Mouse (Mus musculus): Measurements from ENCODE around the gene Naa20. TPM values are rescaled to one million over a fixed set of nuclear protein-coding genes. Genes with fewer than 3 reads are reported as not detected.
"Not testable (repeated sequence)": the region's sequence is repeated elsewhere in the genome, so short reads cannot be mapped to it uniquely, and the experiment has no call there.

The Naa20 gene
- polyA plus RNA-seq, 1 experiment from 2014 or later: 85.8 TPM

GRCm38 (mm10) chr2:145884036-145884912 is 17.6 kb upstream of the Naa20 start:
- ATAC-seq: no peak
- in situ Hi-C loops (cut with MboI; ENCODE audit: low pct_unique_long_range_greater_than_20kb): no loop called here
- no peak for DNase-seq (ENCODE audit: low read depth, low spot score)
- POLR2A ChIA-PET: no interaction called here
- TF ChIP-seq CTCF (IDR thresholded peaks at IDR 0.05): no peak
- H3K27me3 ChIP-seq: no peaks in the 10 kb centered on the region
- CTCF ChIA-PET: interaction anchor here (1.5 kb wide), 1 partner anchor 14 kb away, joined by 3 read pairs; no protein-coding TSS in a partner anchor

DNA sequence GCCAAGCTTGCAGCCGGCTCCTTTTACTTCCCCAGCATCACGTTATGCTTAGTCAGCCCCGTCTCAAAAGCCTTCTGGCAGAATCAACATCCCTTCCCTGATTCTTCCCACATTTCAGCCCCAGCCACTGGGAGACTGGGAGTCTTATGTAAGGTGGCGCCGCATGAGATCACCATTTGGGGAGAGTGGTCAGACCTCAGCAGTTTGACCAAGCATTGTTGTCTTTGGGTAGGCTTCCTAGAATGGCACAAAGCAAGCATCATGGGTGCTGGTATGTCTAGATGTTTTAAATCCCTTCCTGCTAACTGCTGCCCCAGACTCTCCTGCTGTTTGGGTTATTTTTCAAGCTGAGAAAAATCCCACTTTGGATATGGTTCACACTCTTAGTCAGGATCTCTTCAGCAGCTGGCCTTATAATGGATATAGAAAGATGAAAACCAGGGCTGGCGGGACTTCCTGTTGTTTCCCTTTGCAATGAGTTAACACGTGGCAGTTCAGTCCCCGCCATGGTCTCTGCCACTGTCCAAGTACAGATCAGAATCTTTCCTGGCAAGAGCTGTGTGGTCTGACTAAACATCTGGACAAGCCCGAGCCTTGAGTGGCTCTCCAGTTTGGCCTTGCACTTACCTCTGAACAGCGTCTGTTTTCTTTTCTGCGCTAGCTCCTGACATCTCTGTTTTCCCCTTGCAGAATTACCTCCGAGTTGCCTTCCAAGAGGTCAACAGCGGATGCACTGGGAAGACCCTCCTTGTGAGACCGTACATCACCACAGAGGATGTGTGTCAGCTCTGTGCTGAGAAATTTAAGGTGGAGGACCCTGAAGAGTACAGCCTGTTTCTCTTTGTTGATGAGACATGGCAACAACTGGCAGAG is 16.8 kb upstream of the Naa20 start:
- H3K27me3 ChIP-seq: no peaks in the 10 kb centered on the region
- DNase-seq (ENCODE audit: low read depth, low spot score) (no peak), ATAC-seq (no peak)
- in situ Hi-C loops (cut with MboI; ENCODE audit: low pct_unique_long_range_greater_than_20kb): loop anchor here (5.0 kb wide), 1 partner anchor 188 kb away; no protein-coding TSS in a partner anchor
- POLR2A ChIA-PET: no interaction called here
- CTCF ChIA-PET: interaction anchor here (0.9 to 1.8 kb wide), 3 partner anchors 11 to 189 kb away, joined by 3 read pairs; no protein-coding TSS in a partner anchor
- no peak for TF ChIP-seq CTCF (IDR thresholded peaks at IDR 0.05)

- DNase-seq (ENCODE audit: low read depth, low spot score) (no peak), ATAC-seq (peak; percentile 31)
- in situ Hi-C loops (cut with MboI; ENCODE audit: low pct_unique_long_range_greater_than_20kb): loop anchor here (5.0 kb wide), 1 partner anchor 191 kb away; no protein-coding TSS in a partner anchor
- CTCF ChIA-PET: no interaction called here
- no peaks in the 10 kb centered on the region for H3K27me3 ChIP-seq
- peak; percentile 30 for TF ChIP-seq CTCF (IDR thresholded peaks at IDR 0.05)
- POLR2A ChIA-PET: interaction anchor here (0.7 kb wide), 1 partner anchor 28 kb away, joined by 3 read pairs; no protein-coding TSS in a partner anchor
These were observed 13.7 kb upstream of the Naa20 start for GRCm38 (mm10) chr2:145887937-145888765.

DNA sequence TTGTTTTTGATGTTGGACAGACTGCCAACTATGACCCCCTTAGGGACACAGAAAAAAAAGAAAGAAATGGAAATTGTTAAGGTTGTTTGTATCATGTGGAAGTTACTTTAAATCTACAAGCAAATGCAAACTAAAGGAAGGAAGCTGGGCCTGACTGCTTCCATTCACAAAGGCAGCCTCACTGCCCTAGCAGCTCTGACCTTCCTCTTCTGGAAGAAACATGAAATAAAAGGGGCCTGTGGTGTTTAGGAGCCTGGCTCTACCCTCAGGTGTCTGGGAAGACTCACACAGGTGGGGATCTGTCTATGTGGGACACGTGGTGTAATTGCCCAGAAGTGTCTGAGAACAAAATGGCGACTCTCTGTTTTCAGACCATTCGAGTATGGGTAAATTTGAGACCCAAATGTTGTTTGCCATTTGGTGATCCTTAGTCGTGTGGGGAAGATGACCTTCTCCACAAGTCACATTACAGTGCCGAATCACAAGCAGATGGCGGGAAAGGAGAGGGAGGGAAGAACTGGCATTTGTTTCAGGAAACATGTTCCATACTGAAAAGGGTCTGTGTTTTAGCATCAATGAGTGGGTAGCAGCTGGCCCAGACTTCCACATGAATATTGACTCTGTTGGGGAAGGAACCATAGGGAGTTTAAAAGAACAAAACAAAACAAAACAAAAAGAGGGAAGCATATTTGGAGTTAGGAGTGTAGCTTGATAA is 13.0 kb upstream of the Naa20 start:
- no peak for DNase-seq (ENCODE audit: low read depth, low spot score)
- ATAC-seq: no peak
- POLR2A ChIA-PET: no interaction called here
- TF ChIP-seq CTCF (IDR thresholded peaks at IDR 0.05): no peak
- CTCF ChIA-PET: no interaction called here
- in situ Hi-C loops (cut with MboI; ENCODE audit: low pct_unique_long_range_greater_than_20kb): loop anchor here (5.0 kb wide), 1 partner anchor 192 kb away; no protein-coding TSS in a partner anchor
- no peaks in the 10 kb centered on the region for H3K27me3 ChIP-seq

- ATAC-seq: no peak
- DNase-seq (ENCODE audit: low read depth, low spot score): no peak
- ChIA-PET CTCF (no interaction called here), POLR2A (no interaction called here)
- TF ChIP-seq CTCF (IDR thresholded peaks at IDR 0.05): no peak
- in situ Hi-C loops (cut with MboI; ENCODE audit: low pct_unique_long_range_greater_than_20kb): no loop called here
- no peaks in the 10 kb centered on the region for H3K27me3 ChIP-seq
These were observed 11.3 kb upstream of the Naa20 start for GRCm38 (mm10) chr2:145890571-145890970.

- CTCF ChIA-PET: interaction anchor here (1.1 kb wide), 1 partner anchor 194 kb away, joined by 3 read pairs; no protein-coding TSS in a partner anchor
- in situ Hi-C loops (cut with MboI; ENCODE audit: low pct_unique_long_range_greater_than_20kb): no loop called here
- no peak for ATAC-seq
- H3K27me3 ChIP-seq: no peaks in the 10 kb centered on the region
- TF ChIP-seq CTCF (IDR thresholded peaks at IDR 0.05): no peak
- no peak for DNase-seq (ENCODE audit: low read depth, low spot score)
- POLR2A ChIA-PET: interaction anchor here (1.0 kb wide), 1 partner anchor 12 kb away, joined by 3 read pairs; no protein-coding TSS in a partner anchor
These were observed 8.1 kb upstream of the Naa20 start for GRCm38 (mm10) chr2:145893756-145894155.

DNA sequence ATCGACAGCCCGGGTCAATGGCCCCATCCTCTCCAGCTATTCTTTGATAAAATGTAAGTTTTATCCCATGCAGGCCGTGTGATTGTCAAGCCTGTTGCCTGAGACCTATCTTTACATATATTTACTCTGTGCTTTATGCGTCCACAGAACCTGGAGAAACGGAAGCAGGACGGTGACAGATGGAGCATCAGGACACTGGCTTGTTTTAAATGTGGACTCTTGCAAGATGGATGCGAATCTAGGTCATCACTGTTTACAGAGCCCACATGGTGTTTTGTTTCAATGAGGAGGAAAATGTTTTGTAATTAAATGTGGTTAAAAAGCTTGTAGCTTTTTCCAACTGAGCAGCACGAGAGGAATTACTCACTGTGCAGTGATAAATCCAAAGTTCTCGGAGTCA is 3.8 kb upstream of the Naa20 start:
- POLR2A ChIA-PET: no interaction called here
- H3K27me3 ChIP-seq: no peaks in the 10 kb centered on the region
- CTCF ChIA-PET: interaction anchor here (1.6 kb wide), 1 partner anchor 12 kb away, joined by 4 read pairs; no protein-coding TSS in a partner anchor
- TF ChIP-seq CTCF (IDR thresholded peaks at IDR 0.05): no peak
- ATAC-seq: peak; percentile 40
- in situ Hi-C loops (cut with MboI; ENCODE audit: low pct_unique_long_range_greater_than_20kb): no loop called here
- no peak for DNase-seq (ENCODE audit: low read depth, low spot score)

- in situ Hi-C loops (cut with MboI; ENCODE audit: low pct_unique_long_range_greater_than_20kb): loop anchor here (25.0 kb wide), 1 partner anchor 1313 kb away; the partner anchor contains the start of genes Dtd1 and Smim26
- ATAC-seq; POLR2A ChIA-PET; CTCF ChIA-PET; H3K27me3 ChIP-seq; DNase-seq (ENCODE audit: low read depth, low spot score): not testable (repeated sequence)
These were observed 1.6 kb upstream of the Naa20 start for GRCm38 (mm10) chr2:145900318-145900717.
